Mouse (Mus musculus): ENCODE data around the gene Zfp51.

The Zfp51 gene

DNA sequence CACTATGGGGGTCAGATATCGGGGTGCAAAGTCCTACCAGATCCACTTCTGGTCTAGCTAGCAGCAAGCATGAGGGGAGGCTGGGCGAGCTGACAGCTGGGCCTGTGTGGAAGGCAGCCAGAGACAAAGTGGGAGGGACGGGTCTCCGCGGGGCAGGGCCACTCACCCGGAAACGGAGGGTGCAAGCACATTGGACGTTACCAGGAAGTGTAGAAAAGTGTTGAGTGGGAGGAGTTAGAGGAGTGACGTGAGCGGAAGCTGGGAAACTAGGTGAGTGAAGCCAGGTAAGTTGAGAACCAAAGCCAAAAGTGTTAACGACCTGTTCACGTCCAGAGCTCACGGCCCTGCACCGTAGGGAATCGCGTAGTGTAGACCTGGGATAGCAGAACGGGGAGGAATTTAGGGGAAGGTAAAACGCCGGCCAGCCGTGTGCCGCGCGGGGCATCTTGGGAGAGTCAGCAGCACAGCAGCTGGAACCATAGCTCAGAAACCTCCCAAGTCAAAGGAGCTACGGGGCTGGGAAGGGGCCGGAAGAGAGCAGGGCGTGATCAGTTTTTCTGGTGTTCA, at the start of gene Zfp51:
TSS of gene Zfp51 (plus strand) at position 237 of the 567 bp plus-strand sequence.
- WGBS, result 0% methylated on average over 26 of the region's 26 CpGs

DNA sequence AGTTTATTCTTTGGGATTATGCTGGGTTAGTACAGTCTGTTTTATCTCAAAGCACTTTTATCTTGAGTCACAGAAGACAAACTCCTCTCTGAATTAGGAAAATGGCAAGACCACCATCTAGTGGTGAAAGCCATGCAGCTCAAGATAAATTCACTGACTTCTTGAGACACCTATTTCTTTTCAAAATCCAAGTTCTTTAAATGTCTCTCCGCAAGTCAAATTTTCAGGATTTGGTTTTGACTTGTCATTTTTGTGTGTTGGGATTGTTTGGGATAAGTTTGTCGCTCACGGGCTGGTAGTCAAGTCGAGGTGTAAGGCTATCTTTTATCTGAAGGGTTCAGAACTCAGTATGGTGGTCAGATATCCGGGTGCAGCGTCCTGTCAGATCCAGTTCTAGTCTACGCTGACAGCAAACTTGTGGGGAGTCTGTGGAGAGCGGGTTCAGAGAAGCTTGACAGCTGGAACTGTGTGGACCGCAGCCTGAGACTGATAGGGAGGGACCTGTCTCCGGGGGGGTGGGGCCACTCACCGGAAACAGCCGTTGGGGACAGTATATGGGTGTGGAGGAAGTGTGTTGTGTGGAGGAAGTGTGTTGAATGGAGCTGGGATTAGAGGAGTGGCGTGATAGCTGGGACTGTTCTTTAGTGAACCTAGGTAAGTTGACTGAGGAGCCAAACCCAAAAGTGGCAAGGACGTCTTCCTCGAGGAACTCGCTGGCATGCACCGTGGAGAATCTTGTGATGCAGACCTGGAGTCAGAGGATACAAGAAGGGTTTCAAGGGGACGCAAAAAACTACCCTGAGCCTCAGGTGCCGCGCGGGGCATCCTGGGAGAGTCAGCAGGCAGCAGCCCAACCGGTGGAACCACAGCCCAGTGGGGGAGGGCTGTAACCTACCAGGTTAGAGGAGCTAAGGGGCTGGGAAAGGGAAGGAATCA, 27.2 kb upstream of the Zfp51 start, which contains the start of gene Zfp54:
TSS of gene Zfp54 (plus strand) at position 564 of the 936 bp plus-strand sequence.
- under 1% methylated on average over 22 of the region's 22 CpGs for WGBS

DNA sequence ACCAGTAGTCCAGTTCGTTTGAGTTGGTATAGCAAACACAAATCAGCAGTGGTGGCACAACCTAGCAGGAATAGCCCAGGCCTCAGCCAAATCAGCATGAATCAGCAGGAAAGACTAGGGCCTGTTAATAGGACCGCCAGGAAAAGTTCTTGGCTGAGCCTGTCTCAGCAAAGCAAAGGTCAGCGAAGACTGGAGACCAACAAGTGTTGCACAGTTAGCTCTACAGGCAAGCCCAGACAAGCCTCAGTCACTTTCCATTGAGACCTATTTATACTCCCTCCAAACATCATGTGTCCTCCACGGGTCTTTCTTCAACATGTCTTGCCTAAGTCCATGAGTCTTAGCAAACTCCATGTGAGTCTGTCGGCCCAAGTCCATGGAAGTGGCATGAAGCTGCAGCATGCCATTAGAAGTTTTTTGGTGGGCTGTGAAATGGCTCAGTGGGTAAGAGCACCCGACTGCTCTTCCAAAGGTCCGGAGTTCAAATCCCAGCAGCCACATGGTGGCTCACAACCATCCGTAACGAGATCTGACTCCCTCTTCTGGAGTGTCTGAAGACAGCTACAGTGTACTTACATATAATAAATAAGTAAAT, 11.3 kb upstream of the Zfp51 start:
- WGBS, result 87% methylated on average over 9 of the region's 9 CpGs

DNA sequence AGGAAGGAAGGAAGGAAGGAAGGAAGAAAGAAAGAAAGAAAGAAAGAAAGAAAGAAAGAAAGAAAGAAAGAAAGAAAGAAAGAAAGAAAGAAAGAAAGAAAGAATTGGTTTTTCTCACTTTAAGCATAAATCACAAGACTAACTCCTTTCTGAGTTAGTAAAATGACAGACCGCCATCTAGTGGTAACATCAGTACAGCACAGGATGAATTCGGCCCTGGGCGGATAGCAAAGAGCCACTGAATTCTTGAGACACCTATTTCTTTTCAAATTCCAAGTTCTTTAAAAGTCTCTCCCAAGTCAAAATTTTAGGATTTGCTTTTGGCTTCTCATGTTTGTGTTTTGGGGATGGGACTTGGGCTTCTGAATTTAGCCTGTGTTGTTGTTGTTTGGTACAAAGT, 505 bp upstream of the Zfp51 start:
- WGBS, result 0% methylated on average over 3 of the region's 3 CpGs

DNA sequence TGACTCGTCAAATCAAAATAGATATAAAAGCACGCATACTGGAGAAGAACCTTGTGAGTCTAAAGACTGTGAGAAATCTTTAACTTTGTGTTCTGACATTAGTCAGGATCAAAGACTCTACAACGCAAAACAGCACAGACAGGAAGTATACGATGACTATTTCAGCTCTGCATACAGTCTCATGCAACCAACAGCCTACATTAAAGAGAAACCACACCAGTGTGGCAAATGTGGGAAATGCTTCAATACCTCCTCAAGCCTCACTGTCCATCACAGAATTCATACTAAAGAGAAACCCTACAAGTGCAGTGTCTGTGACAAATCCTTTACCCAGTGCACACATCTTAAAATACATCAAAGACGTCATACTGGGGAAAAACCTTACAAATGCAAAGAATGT, 13.4 kb downstream of the Zfp51 start:
- WGBS, result 92% methylated on average over 5 of the region's 5 CpGs

DNA sequence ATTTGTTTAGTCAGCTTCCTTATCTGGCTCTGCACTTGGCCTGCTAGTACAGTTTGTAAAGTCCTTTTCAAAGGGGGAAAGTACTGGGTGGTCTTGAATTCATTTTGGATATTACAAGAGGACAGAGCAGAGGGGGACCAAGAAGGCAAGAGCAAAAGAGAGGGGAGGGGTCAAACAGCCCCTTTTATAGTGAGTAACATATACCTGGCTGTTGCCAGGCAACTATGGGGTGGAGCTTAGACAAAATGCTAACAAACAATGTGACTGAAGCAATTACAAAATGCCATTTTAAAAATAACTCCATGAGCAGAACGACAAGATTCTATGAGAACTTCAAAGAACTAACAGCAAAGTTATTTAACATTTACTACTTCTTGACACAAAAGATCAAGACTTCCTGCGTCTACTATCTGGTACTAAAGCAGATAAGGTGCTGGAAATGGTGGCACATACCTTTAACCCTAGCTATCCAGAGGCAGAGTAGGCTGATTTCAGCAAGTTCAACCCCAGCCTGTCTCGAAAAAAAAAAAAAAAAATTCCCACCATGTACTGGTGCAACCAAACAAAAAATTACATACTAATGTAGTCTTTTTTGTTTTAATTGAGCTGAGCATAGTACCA, 22.0 kb downstream of the Zfp51 start:
- WGBS, result 61% methylated on average over 3 of the region's 3 CpGs

DNA sequence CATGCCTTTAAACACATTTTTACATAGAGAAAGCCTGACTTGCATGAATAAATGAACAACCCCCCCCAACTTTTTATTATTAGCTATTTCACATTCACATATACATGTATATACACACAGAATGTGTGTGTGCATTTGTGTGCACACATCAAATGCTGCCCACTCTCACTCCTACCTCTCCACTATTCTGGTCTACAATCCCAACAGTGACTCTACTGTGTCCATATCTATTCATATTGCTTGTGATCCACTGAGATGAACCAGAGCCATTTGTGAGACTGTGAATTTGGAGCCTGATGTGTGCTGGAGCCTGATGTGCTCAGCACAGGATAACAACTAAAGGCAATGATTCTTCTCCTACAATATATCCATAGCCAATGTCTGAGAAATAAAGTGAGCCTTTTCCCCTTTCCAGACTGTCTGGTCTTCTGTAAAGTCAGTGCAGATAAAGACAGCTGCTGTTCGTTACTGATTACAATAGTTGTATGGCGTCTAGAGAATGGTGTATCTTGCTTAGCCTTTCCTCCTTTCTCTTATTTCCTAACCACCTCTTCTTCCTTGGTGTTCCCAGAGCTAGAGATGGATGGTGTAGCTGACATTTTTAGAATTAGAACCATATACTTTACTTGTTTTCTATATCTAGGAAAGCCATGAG, 22.6 kb downstream of the Zfp51 start:
- 75% methylated on average over 2 of the region's 2 CpGs for WGBS

DNA sequence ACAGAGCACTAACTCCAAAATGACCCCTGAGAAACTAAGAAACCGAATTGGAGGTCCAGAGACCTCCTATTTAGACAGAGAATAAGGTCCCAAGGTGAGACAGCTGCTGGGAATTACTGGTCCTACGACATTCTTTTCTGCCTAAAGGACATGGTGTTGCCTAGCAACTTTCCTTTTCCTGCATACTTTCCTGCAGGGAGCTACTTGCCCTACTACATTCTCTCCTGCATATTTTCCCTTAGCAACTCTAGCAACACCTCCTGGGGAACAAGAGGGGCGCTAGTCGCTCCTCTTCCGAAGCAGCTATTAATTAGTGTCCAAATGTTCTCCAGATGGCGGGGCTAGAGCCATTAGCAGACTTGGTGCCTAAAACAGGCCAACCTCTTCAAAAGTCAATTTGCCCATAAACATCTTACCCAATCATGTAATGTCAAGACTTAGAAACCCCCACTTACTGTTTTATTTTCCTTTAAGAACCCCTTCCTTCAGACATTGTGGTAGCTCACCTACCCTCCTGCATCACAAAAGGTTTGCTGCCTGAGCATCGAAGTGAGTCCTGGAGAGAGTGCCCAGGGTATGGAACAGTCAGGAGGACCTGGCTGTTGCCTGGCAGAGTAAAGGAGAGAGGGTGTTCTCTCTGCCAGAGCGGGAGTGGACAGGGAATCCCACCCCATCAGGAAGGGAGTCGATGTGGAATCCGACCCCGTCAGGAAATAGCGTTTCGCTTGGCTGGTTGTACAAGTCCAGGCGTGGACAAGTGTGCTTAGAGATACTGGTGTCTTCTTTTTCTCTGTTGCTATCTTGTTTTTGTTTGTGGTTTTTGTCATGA, 23.4 kb downstream of the Zfp51 start:
- 44% methylated on average over 14 of the region's 14 CpGs for WGBS

DNA sequence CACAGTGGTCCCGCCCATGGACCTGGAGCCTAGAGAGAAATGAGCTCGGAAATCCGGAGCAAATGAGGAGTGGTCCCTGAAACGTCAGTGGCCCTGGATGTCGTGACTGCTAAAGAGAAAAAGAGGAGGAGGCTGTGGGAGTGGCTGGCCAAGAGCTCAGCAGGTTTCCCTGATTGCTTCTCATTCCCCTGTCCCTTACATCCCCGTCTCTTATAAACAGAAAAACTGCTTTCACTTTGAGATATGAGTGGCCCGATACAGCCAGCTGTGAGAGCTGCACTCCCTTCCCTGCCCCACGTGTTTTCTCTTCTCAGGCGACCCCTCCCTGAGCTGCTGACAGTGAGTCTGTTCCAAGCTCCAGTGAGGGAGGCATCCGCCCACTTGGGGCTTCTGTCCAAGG, 24.6 kb downstream of the Zfp51 start:
- WGBS, result 17% methylated on average over 10 of the region's 10 CpGs

DNA sequence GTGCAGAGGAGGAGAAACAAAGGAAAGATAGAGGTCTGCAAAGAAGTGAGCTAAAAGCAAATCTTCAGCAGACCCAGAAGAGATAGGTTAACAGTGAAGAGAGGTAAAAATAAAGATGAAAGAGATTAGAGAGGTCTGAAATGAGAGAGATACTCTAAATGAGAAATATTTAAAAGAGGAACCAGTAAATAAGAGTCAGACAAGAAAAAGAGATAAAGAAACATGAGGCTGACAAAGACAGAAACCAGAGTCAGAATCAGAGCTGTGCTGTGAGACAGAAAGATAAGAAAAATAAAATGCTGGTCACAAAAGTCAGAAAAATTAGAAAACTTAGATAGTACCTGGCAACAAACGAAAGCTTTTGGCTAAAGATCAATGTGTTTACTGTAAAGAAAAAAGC, 25.1 kb downstream of the Zfp51 start:
- 92% methylated on average over 1 of the region's 1 CpGs for WGBS

DNA sequence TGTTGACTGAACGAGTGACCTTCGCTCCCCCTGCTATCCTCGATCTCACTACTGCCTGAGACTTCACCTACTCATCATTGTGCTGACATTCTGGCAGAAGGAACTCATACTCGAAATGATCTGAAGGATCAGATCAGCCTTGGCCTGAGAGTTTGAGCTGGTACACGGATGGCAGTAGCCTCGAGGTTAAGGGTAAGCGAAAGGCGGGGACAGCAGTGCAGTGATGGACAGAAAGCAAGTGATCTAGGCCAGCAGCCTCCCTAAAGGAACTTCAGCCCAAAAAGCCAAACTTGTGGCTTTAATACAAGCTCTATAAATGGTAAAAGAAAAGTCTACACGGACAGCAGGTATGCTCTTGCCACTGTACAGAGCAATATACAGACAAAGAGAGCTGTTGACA, 26.2 kb downstream of the Zfp51 start:
- WGBS, result 95% methylated on average over 5 of the region's 9 CpGs

DNA sequence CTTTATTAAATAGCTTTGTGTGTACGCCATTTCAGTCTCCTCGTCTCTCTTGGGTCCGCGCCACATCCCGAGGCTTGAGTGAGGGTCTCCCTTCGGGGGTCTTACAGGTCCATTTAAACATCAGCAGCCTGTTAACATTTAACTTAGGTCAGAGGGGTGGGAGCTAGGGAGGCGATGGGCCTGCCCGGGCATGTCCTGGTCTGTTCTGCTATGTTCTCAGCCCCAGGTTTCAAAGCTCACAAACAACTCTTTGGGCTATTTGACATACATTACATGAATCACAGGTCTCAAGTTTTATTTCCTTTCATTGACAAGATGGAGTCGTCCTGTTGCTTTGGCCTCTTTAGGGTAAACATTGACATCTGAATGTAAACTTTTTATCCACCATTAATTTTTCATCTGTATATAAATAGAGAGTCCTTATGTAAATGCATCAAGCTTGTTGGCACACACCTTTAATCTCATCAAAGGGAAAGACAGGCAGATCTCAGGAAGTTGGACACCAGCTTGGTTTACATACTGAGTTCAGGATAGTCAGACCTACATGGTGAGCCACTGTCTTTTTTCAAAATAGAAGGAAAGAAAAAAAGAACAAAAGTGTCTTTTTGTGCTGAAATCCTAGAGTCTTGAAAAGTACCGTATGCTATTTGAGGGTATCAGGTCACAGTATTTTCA, 28.1 kb downstream of the Zfp51 start:
- WGBS, result 87% methylated on average over 10 of the region's 10 CpGs

DNA sequence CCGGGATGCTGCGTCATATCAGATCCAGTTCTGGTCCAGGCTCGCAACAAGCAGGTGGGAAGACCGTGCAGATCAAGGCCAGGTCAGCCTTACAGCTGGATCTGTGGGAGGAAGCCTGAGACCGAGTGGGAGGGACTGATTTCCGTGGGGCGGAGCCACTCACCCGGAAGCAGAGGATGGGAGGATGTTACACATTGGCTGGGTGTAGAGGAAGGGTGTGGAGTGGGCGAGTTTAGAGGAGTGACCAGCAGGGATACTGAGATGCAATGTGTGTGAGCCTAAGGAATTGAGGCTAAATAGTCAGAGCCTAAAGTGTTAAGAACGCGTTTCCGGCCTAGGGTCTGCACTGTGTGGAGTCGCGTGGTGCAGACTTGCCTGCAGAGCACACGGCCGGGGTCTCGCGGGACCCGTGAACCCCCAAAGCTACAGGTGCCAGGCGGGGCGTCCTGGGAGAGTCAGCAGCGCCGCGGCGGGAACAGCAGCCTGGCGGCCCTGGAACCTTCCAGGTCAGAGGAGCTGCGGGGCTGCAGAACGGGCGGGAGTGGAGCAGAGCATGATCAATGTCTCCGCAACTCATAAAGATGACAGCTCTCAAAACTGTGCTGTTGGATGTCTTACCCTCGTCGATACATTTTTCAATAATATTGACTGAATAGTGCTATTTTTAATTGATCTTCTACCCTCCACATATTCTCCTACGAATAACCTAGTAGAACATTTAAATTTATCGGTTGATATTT, 38.8 kb downstream of the Zfp51 start, which contains the start of gene Zfp53:
TSS of gene Zfp53 (plus strand) at position 239 of the 740 bp plus-strand sequence.
- whole genome bisulfite sequencing, result under 1% methylated on average over 34 of the region's 34 CpGs

DNA sequence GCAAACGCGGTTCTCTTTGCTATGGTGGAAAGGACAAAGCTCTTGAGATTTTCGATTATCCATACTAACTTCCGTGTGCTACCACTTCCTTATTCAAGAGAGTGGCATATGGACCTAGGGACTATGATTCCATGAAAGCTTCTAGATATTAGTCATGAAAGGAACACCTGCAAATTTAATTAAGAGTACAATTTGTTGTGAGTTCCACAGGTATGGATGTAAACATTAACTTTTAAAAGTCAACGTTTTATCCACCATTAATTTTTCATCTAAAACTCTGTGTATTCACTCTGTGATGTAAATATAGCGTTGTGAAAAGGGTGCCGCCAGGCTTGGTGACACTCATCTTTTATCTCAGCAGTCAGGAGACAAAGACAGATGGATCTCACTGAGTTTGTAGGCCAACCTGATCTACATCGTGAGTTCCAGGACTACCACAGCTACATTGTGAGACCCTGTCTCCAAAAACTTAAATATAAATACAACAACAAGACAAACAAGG, 39.4 kb downstream of the Zfp51 start:
- 8% methylated on average over 8 of the region's 8 CpGs for WGBS

DNA sequence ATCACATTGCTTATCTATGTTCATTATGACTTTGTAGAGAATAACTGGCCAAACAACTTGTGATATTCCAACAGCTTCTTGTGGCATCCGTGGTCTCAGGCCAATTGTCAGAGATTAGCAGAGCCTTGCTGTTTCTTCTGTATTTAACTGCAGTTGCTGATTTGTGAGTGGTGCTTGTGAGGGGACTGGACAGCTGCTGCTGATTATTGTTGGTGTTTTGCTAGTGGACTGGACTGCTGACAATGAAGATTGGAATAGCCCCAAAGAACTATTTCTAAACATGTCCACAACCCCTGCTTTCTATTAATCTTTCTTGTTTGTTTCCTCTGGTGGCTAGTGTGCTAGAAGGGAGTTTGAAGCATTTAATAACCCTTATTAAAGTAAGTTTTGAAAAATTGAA, 51.2 kb downstream of the Zfp51 start:
- 85% methylated on average over 1 of the region's 1 CpGs for WGBS

DNA sequence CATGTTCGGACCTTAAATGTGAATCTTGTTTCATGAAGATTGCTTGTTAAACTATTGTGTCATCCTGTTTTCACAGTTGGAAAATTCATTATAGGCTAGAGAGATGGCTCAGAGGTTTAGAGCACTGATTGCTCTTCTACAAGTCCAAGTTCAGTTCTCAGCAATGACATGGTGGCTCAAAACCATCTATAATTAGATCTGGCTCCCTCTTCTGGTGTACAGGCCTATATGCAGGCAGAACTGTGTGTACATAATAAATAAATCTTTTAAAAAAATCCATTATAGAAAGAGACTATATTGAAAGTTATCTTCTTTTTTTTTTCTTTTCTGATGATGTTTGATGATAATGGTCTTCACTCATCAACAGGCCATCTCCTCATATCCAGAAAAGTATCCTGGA, 54.4 kb downstream of the Zfp51 start:
- WGBS, result 97% methylated on average over 1 of the region's 1 CpGs

DNA sequence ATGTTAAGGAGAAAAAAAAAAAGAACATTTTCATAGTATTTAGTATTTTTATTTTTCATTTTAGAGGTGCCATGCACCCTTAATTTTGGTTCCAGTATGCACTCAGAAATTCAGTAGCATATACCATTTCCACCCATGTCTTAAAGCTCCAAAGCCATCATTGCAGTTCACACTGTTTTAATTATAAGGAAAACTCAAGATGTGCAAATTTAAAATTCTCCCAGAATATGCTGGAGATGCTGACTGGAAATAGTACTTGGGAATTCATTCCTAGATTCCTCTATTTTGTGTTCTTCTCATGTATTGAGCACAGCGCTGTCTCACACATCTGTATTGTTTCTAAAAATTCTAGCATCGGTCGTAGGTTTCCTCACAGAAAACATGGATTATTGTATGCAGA, 56.1 kb downstream of the Zfp51 start:
- 56% methylated on average over 3 of the region's 3 CpGs for WGBS
